Mouse (Mus musculus) olfactory bulb, adult 2 months (tissue): ENCODE measurements at regions not wholly inside any gene's neighbourhood (a gene's known extent, or its start where the extent isn't known, plus 50 kb on each side); places are given as distances from the start of the nearest gene placed in this dataset.

Experiments used
- CTCF ChIP-seq: fragments of 200-500 bp; IDR thresholded peaks from 2 replicates; pipeline ENCODE4 v1.5.1; 2012; ENCODE audit warnings: low read depth, mild to moderate bottlenecking, low read length, moderate library complexity; ENCODE audit not compliant: insufficient read depth
- POLR2A ChIP-seq: fragments of 200-500 bp; IDR thresholded peaks from 2 replicates; pipeline ENCODE4 v1.6.1; 2012; ENCODE audit warnings: mild to moderate bottlenecking, low read depth, low read length, moderate library complexity; ENCODE audit not compliant: insufficient read depth

DNA sequence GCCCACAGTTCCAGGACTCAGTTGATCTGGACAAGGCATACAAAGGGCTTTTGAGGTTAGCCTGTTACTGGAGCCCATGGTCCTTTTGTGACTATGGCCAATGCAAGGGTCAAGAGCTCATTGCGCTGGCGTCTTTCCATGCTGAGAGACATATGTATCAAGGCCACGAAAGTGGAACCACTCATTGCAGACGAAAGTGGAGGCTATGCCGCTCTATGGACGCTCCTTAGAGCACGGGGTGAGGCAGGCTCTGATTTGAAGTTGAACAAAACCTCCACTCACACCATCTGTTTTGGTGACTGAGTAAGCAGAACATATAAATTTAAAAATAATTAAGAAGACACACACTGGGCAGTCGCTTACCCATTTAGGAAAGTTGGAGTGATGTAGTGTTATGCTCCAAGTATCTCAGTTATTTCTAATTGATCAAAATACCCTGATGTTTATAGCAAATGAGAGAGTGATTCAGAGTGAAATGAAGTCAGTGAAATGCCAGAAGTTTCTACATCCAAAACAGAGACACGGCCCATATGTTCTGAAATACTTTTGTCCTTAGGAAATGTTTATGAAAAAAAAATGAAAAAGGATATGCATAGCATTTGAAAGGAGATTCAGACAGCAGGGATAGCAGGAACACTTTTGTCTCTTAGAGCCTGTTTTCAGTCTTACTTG lies 321.8 kb downstream of the Fgf9 start:
- TF ChIP-seq CTCF (no peak), POLR2A (no peak)
